In the genomic region with DNA sequence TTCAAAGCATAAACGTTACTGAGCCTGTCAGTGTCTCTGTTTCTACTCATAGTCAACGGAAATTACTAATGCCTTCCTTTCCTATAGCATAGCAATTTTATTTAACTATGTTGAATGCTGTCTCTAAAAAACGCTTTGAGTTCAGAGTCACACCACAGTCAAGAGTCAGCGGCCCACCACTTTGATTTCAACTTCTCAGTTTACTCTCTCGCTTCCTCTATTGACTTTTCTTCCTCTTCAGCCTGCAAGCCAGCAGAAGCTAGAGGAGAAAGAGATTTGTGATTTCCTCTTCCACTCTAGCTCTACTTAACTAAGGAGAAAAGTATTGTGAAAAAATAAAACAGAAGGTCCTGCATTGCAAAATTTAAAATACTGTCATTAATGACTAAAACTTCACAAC, we compare ENCODE assay signal across 16 mouse cellular contexts. TPM values are rescaled to one million over a fixed set of nuclear protein-coding genes. Genes with fewer than 3 reads are reported as not detected.
A peak's percentile ranks its signal among the peaks of the same experiment; 100 is the strongest.
DNase-seq lines count a peak whose midpoint lies in the region; ATAC-seq lines count a peak whose summit lies in the region.
"Had no signal": no experiment of that assay in that cellular context is flagged by ENCODE, and none has a peak within 500 bp of the region (broad histone marks: within the 10 kb centered on the region; RNA-seq: fewer than 3 reads in every experiment).

No protein-coding gene starts in this region.

- WGBS in macrophage (ENCODE audit: missing documents) = 36% methylated on average over 5 of the region's 5 CpGs
- WGBS in forebrain, embryonic 14.5 days = 82% methylated on average over 5 of the region's 5 CpGs
- 75% methylated on average over 5 of the region's 5 CpGs for WGBS in hindbrain, embryonic 10.5 days
- WGBS in kidney, embryonic 14.5 days = 70% methylated on average over 5 of the region's 5 CpGs

- no peaks in the 10 kb centered on the region for H3K36me3 ChIP-seq in macrophage (ENCODE audit: inconsistent target)
- no peaks in the 10 kb centered on the region for H3K36me3 ChIP-seq in forebrain, embryonic 14.5 days (ENCODE audit: control insufficient read depth, insufficient read depth, low read length)
- H3K36me3 ChIP-seq in hindbrain, embryonic 10.5 days = no peaks in the 10 kb centered on the region
- H3K36me3 ChIP-seq in kidney, embryonic 14.5 days (ENCODE audit: control insufficient read depth, insufficient read depth, low read length) = no peaks in the 10 kb centered on the region
- H3K36me3 ChIP-seq: forebrain, embryonic 12.5 days; liver, embryonic 15.5 days; neural tube, embryonic 15.5 days had no signal

- peak; percentile 85 for ATAC-seq in granulocyte monocyte progenitor cell, adult 5-6 weeks (replicated peaks; ENCODE audit: poor library complexity, severe bottlenecking)
- ATAC-seq in forebrain, embryonic 14.5 days = no peak
- no peak for ATAC-seq in kidney, embryonic 14.5 days (ENCODE audit: low FRiP score, low TSS enrichment)
- ATAC-seq: hindbrain, embryonic 16.5 days had no signal

- no peaks in the 10 kb centered on the region for H3K79me2 ChIP-seq in macrophage (ENCODE audit: inconsistent target)

- H3K4me2 ChIP-seq in forebrain, embryonic 14.5 days (ENCODE audit: low read length) = no peak overlapping the region
- no peak overlapping the region for H3K4me2 ChIP-seq in kidney, embryonic 14.5 days (replicated peaks; ENCODE audit: low read depth, low read length)
- H3K4me2 ChIP-seq: forebrain, embryonic 12.5 days; liver, embryonic 15.5 days; neural tube, embryonic 15.5 days had no signal

- H3K27me3 ChIP-seq in forebrain, embryonic 14.5 days (replicated peaks; ENCODE audit: control insufficient read depth, insufficient read depth, low read length) = no peaks in the 10 kb centered on the region
- peaks cover 21% of the 10 kb centered on the region for H3K27me3 ChIP-seq in hindbrain, embryonic 10.5 days (ENCODE audit: insufficient read depth, poor library complexity, severe bottlenecking)
- H3K27me3 ChIP-seq in kidney, embryonic 14.5 days (ENCODE audit: control insufficient read depth, insufficient read depth, low read length) = no peaks in the 10 kb centered on the region
- H3K27me3 ChIP-seq: liver, embryonic 15.5 days; neural tube, embryonic 15.5 days had no signal

- DNase-seq in A20 (ENCODE audit: low read depth, low spot score) = peak; percentile 67
- peak; percentile 39 to 47 for DNase-seq in B cell, adult 2 months
- no peak for DNase-seq in forebrain, embryonic 14.5 days (ENCODE audit: low spot score)
- DNase-seq in hindbrain, embryonic 10.5 days (ENCODE audit: low spot score) = no peak
- DNase-seq: cerebellum, adult 8-10 months; embryo, embryonic 11 days; kidney, adult 8-10 months; thymus, adult 18-20 months had no signal

- H3K9ac ChIP-seq in forebrain, embryonic 14.5 days (ENCODE audit: low read length) = no peak overlapping the region
- no peak overlapping the region for H3K9ac ChIP-seq in kidney, embryonic 14.5 days (ENCODE audit: low read depth, low read length)
- H3K9ac ChIP-seq: forebrain, embryonic 12.5 days; liver, embryonic 15.5 days; neural tube, embryonic 15.5 days had no signal

- H3K4me3 ChIP-seq in macrophage (ENCODE audit: inconsistent target) = no peak overlapping the region
- no peak overlapping the region for H3K4me3 ChIP-seq in forebrain, embryonic 14.5 days (ENCODE audit: low read depth, low read length)
- H3K4me3 ChIP-seq in hindbrain, embryonic 10.5 days = no peak overlapping the region
- no peak overlapping the region for H3K4me3 ChIP-seq in kidney, embryonic 14.5 days (ENCODE audit: low read length)
- H3K4me3 ChIP-seq: forebrain, embryonic 12.5 days; left cerebral cortex, adult 2 months; liver, embryonic 15.5 days; neural tube, embryonic 15.5 days had no signal

- no peaks in the 10 kb centered on the region for H3K4me1 ChIP-seq in forebrain, embryonic 14.5 days (ENCODE audit: control insufficient read depth, insufficient read depth, low read length)
- H3K4me1 ChIP-seq in hindbrain, embryonic 10.5 days (replicated peaks) = no peaks in the 10 kb centered on the region
- no peaks in the 10 kb centered on the region for H3K4me1 ChIP-seq in kidney, embryonic 14.5 days (ENCODE audit: control insufficient read depth, insufficient read depth, low read length)
- H3K4me1 ChIP-seq: forebrain, embryonic 12.5 days; liver, embryonic 15.5 days; neural tube, embryonic 15.5 days had no signal

- peak overlapping the region; percentile 88 for H3K27ac ChIP-seq in macrophage
- no peak overlapping the region for H3K27ac ChIP-seq in forebrain, embryonic 14.5 days (ENCODE audit: low read depth, low read length)
- H3K27ac ChIP-seq in hindbrain, embryonic 10.5 days = no peak overlapping the region
- no peak overlapping the region for H3K27ac ChIP-seq in kidney, embryonic 14.5 days (ENCODE audit: low read depth, low read length)
- H3K27ac ChIP-seq: forebrain, embryonic 12.5 days; left cerebral cortex, adult 2 months; liver, embryonic 15.5 days; neural tube, embryonic 15.5 days had no signal

- no peaks in the 10 kb centered on the region for H3K9me3 ChIP-seq in forebrain, embryonic 14.5 days (replicated peaks; ENCODE audit: control insufficient read depth, low read length)
- no peaks in the 10 kb centered on the region for H3K9me3 ChIP-seq in hindbrain, embryonic 10.5 days
- no peaks in the 10 kb centered on the region for H3K9me3 ChIP-seq in kidney, embryonic 14.5 days (ENCODE audit: control insufficient read depth, low read length)
- H3K9me3 ChIP-seq: forebrain, embryonic 12.5 days; liver, embryonic 15.5 days; neural tube, embryonic 15.5 days had no signal

RNA-seq across cellular contexts. Expression of a gene that starts 10.0 kb away (rescaled TPM):
- total RNA-seq in granulocyte monocyte progenitor cell, adult 5-6 weeks (2014; fragmentation: Nextera tagmentation) = 31.3 and 33.3 TPM in 2 replicates
- total RNA-seq in granulocyte monocyte progenitor cell, adult 5-6 weeks (2017) = 36.5 and 41.7 TPM in 2 replicates
- 100 to 1,000 TPM in 10 of 26 experiments, 10 to 100 TPM in 16; 54.1 to 234 (median 91.2) TPM for total RNA-seq in macrophage (2018; cell fraction: chromatin; rRNA removed)
- total RNA-seq in macrophage (2018; cell fraction: cytosol; rRNA removed) = 100 to 1,000 TPM in 2 of 26 experiments, 10 to 100 TPM in 24; 51.1 to 104 (median 72.1) TPM
- 100 to 1,000 TPM in 7 of 26 experiments, 10 to 100 TPM in 19; 44.9 to 212 (median 81.2) TPM for total RNA-seq in macrophage (2018; cell fraction: nucleus; rRNA removed)
- 46.7 to 70.2 TPM (median 60.8 TPM) in 3 replicates for polyA plus RNA-seq in macrophage (2018)
- 4.3 TPM in 2 replicates for polyA plus RNA-seq in forebrain, embryonic 14.5 days (2014; fragmentation: Nextera tagmentation; extraction: Ambion mirVana)
- polyA plus RNA-seq in hindbrain, embryonic 10.5 days (2016; fragmentation: Nextera tagmentation; extraction: Ambion mirVana) = 3.1 and 4.4 TPM in 2 replicates
- polyA plus RNA-seq in kidney, embryonic 14.5 days (2014; fragmentation: Nextera tagmentation; extraction: Ambion mirVana) = 14.2 and 16.1 TPM in 2 replicates

Comparison
In these comparisons a context has a peak if more than half of its experiments do, and no peak if none do; other contexts are left out.
1. DNase-seq: peak in A20 (single experiment) and B cell, adult 2 months (2 of 2); none in forebrain, embryonic 14.5 days (single experiment) and hindbrain, embryonic 10.5 days (single experiment).